Mouse (Mus musculus) heart, adult 2 months (tissue): Measurements from ENCODE around the gene Fcgr2b. TPM values are rescaled to one million over a fixed set of nuclear protein-coding genes. Genes with fewer than 3 reads are reported as not detected.
"Not testable (repeated sequence)": the region's sequence is repeated elsewhere in the genome, so short reads cannot be mapped to it uniquely, and the experiment has no call there.

ENCODE experiments used
- DNase-seq, 2 experiments: peaks; one replicate each; pipeline ENCODE4 v3.0.0; 2021
- H3K27ac ChIP-seq: fragments of 200-600 bp; 2 replicates; pipeline ENCODE4 v1.8.1; 2022
- H3K27me3 ChIP-seq: fragments of 200-500 bp; 2 replicates; pipeline ENCODE4 v1.6.1; 2012; ENCODE audit warnings: mild to moderate bottlenecking, low read length, inconsistent platforms, mixed read lengths; ENCODE audit not compliant: control insufficient read depth, insufficient read depth
- H3K36me3 ChIP-seq: fragments of 200-500 bp; 2 replicates; pipeline ENCODE4 v1.6.1; 2012; ENCODE audit warnings: low read length, inconsistent platforms; ENCODE audit not compliant: control insufficient read depth, insufficient read depth
- H3K4me1 ChIP-seq: fragments of 200-500 bp; 2 replicates; pipeline ENCODE4 v1.6.1; 2011; ENCODE audit warnings: low read length; ENCODE audit not compliant: control insufficient read depth, insufficient read depth
- H3K4me3 ChIP-seq: fragments of 200-600 bp; 2 replicates; pipeline ENCODE4 v1.8.1; 2022
- H3K79me2 ChIP-seq: fragments of 200-500 bp; replicated peaks from 2 replicates; pipeline ENCODE4 v1.6.1; 2012; ENCODE audit warnings: mild to moderate bottlenecking, inconsistent platforms, low read length, moderate library complexity, mixed read lengths; ENCODE audit not compliant: control insufficient read depth, insufficient read depth
- H3K9ac ChIP-seq: fragments of 200-500 bp; 2 replicates; pipeline ENCODE4 v1.6.1; 2012; ENCODE audit warnings: low read depth, mild to moderate bottlenecking, control low read depth, inconsistent platforms, low read length, mixed read lengths
- CTCF ChIP-seq: fragments of 200-600 bp; IDR thresholded peaks from 2 replicates; pipeline ENCODE4 v1.8.1; 2022; ENCODE audit warnings: antibody characterized with exemption, mild to moderate bottlenecking, moderate library complexity
- EP300 ChIP-seq: fragments of 200-500 bp; IDR thresholded peaks from 2 replicates; pipeline ENCODE4 v1.6.1; 2011; ENCODE audit warnings: low read depth, low read length, control low read depth; ENCODE audit not compliant: insufficient read depth
- POLR2A ChIP-seq: fragments of 200-500 bp; IDR thresholded peaks from 2 replicates; pipeline ENCODE4 v1.6.1; 2011; ENCODE audit warnings: mild to moderate bottlenecking, low read depth, low read length, control low read depth; ENCODE audit not compliant: insufficient read depth
- WGBS: fragments of 180-500 bp; shearing (Covaris S2); methylation state at CpG from one replicate; pipeline ENCODE4 v1.1.7; 2018; 5-methylcytosine and 5-hydroxymethylcytosine counted together
- intact Hi-C: fragments of 180-260 bp; cut with DNase I; formaldehyde crosslinking; loops from one replicate; pipeline ENCODE4 v1.15.1; 2025
- polyA plus RNA-seq: library from polyadenylated mRNA; depleted of rRNA; stranded (reverse); fragments of >200 nt; gene quantifications from 2 replicates; pipeline ENCODE4 v1.2.3, GENCODE M21; 2012
- total RNA-seq, 2 experiments: library from RNA; stranded (reverse); gene quantifications; 2 replicates each; pipeline ENCODE4 v1.2.3; 2021

Gene Fcgr2b
- total and polyA plus RNA-seq, 3 experiments, result 7.4 to 10.9 (median 8.4) TPM

DNA sequence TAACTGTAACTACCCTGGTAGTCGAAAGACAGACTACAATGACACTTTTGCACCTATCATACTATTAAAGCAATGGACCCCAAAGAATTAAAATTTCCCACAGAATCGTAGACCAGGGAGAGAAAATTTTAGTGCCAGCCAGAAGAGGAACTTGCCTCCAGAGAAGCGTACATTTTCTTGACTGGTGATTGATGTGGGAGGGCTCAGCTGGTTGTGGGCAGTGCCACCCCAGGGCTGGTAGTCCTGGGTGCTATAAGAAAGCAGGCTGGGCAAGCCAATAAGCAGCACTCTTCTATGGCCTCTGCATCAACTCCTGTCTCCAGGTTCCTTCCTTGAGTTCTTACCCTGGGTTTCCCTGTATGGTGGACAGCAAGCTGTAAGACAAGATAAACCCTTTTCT lies 8.7 kb upstream of the Fcgr2b start:
- H3K79me2 ChIP-seq, result no peaks in the 10 kb centered on the region
- H3K27me3 ChIP-seq, result no peaks in the 10 kb centered on the region
- WGBS, result 76% methylated on average over 3 of the region's 3 CpGs
- intact Hi-C loops, result no loop called here
- no peak overlapping the region for H3K9ac ChIP-seq
- no peaks in the 10 kb centered on the region for H3K36me3 ChIP-seq
- TF ChIP-seq CTCF (no peak), POLR2A (no peak), EP300 (no peak)
- H3K4me3 ChIP-seq, result no peak overlapping the region
- H3K27ac ChIP-seq, result no peak overlapping the region
- DNase-seq, result peak in 1 of 2 experiments; percentile 38
- no peaks in the 10 kb centered on the region for H3K4me1 ChIP-seq

DNA sequence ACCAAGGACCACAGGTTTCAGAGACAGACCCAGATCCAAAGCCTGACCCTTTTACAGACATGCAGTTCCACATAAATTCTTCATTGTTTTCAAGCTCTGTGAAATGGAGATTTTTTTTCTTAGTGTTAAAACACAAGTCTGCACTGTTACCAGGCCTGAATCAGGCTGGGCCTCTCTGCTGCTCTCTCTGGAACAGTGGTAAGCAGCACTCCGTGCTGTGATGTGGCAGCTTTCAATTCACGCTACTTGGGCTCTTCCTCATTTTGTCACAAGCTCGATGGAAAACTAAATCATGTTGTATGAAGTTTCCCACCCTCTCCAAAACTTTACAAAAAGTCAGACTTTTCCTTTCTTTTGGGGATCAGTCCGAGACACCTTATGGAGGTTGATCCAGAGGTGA lies 6.7 kb upstream of the Fcgr2b start:
- no peak overlapping the region for H3K4me3 ChIP-seq
- DNase-seq, result no peak
- TF ChIP-seq POLR2A (no peak), CTCF (no peak), EP300 (no peak)
- no peaks in the 10 kb centered on the region for H3K79me2 ChIP-seq
- 70% methylated on average over 4 of the region's 4 CpGs for WGBS
- no peak overlapping the region for H3K27ac ChIP-seq
- H3K9ac ChIP-seq, result no peak overlapping the region
- no peaks in the 10 kb centered on the region; the same call in 1 of the 2 replicates for H3K27me3 ChIP-seq
- no peaks in the 10 kb centered on the region for H3K36me3 ChIP-seq
- no peaks in the 10 kb centered on the region for H3K4me1 ChIP-seq
- intact Hi-C loops, result no loop called here

DNA sequence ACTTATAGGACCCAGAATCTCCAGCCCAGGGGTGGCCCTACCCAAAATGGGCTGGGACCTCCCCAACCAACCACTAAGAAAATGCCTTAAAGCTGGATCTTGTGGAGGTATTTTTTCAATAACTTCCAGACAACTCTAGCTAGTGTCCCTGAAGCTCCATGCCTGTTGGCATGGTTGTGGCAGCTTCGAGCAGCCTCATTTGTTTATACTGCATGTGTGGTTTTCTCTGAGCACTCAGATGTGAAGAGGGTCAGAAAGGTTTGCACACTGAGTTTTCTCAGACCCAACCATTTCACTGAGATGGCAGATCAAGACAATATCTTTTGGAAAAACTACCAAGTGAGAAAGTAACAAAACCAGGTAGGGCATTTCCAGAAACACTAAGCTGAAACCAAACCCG lies 6.0 kb upstream of the Fcgr2b start:
- Histone ChIP-seq H3K79me2 (no peaks in the 10 kb centered on the region), H3K4me1 (no peaks in the 10 kb centered on the region), H3K4me3 (no peak overlapping the region), H3K9ac (no peak overlapping the region), H3K36me3 (no peaks in the 10 kb centered on the region), H3K27ac (no peak overlapping the region), H3K27me3 (no peaks in the 10 kb centered on the region; the same call in 1 of the 2 replicates)
- intact Hi-C loops, result no loop called here
- no peak for DNase-seq
- 84% methylated on average over 2 of the region's 2 CpGs for WGBS
- TF ChIP-seq EP300, result no peak
- no peak for TF ChIP-seq POLR2A
- TF ChIP-seq CTCF, result no peak

DNA sequence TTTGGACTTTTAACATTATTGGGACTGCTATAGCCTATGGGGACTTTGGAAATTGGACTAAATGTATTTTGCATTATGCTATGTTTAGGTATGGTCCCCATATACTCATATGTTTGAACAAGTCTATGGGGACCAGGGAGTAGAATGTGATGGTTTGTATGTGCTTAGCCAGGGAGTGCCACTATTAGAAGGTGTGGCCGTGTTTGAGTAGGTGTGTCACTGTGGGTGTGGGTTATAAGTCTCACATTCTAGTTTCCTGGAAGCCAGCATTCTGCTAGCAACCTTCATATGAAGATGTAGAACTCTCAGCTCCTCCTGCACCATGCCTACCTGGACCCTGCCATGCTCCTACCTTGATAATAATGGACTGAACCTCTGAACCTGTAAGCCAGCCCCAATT lies 5.3 kb upstream of the Fcgr2b start:
- H3K27ac ChIP-seq, H3K79me2 ChIP-seq, H3K27me3 ChIP-seq, intact Hi-C loops, H3K4me1 ChIP-seq, H3K36me3 ChIP-seq, DNase-seq, H3K9ac ChIP-seq, H3K4me3 ChIP-seq: not testable (repeated sequence)
- WGBS, result 68% methylated on average over 1 of the region's 1 CpGs

DNA sequence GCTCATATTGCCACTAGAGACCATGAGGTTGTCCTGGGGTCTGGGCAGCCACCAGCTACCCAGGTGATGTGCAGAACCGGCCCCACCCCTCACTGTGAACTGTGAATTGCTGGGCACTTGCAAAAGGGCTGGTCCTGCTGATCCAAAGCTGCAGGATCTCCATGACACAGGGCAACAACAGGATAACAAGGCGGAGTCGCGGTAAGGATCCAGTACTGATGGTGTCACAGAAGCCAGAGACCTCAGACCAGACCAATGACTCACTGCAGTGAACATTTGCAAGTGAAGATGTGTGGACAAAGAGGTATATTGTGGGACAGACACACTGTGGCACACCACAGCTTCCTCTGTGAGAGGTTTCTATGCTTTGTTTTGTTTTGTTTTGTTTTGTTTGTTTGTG lies 2.3 kb upstream of the Fcgr2b start:
- no peak for DNase-seq
- Histone ChIP-seq H3K27me3 (no peaks in the 10 kb centered on the region; the same call in 1 of the 2 replicates), H3K27ac (no peak overlapping the region), H3K79me2 (no peaks in the 10 kb centered on the region), H3K4me1 (no peaks in the 10 kb centered on the region), H3K36me3 (no peaks in the 10 kb centered on the region), H3K4me3 (no peak overlapping the region), H3K9ac (no peak overlapping the region)
- WGBS, result 73% methylated on average over 4 of the region's 4 CpGs
- TF ChIP-seq EP300, result no peak
- TF ChIP-seq CTCF, result no peak
- no peak for TF ChIP-seq POLR2A
- intact Hi-C loops, result no loop called here

DNA sequence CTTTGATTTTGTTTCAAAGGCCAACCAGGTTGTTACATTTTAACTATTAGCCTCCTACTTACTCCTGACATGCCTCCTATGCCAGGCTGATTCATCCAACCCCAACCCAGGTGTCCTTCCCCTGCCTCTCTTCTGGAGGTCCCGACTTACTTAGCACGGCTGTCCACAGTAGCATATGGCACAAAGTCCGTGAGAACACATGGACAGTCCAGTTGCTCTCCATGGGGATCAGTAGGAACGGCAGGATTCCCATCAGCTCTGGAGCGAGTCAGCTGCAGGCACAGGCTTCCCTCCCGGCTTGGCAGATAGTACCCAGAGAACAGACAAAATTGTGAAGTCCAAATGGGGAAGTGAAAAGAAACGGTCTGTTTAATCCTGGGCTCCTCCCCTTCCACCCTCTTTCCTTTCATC lies 591 bp downstream of the Fcgr2b start:
- peak; percentile 28 to 42 for DNase-seq
- 0 out of 2 replicates have a peak overlapping the region, but pooled peaks have one; percentile 12 for H3K27ac ChIP-seq
- intact Hi-C loops, result no loop called here
- 56% methylated on average over 7 of the region's 7 CpGs for WGBS
- no peaks in the 10 kb centered on the region for H3K4me1 ChIP-seq
- peak; percentile 56; the same call in 1 of the 2 replicates for TF ChIP-seq POLR2A
- TF ChIP-seq EP300, result no peak
- H3K9ac ChIP-seq, result peak overlapping the region; percentile 49; the same call in 1 of the 2 replicates
- no peaks in the 10 kb centered on the region for H3K79me2 ChIP-seq
- H3K36me3 ChIP-seq, result no peaks in the 10 kb centered on the region
- H3K27me3 ChIP-seq, result no peaks in the 10 kb centered on the region; the same call in 1 of the 2 replicates
- no peak overlapping the region for H3K4me3 ChIP-seq

DNA sequence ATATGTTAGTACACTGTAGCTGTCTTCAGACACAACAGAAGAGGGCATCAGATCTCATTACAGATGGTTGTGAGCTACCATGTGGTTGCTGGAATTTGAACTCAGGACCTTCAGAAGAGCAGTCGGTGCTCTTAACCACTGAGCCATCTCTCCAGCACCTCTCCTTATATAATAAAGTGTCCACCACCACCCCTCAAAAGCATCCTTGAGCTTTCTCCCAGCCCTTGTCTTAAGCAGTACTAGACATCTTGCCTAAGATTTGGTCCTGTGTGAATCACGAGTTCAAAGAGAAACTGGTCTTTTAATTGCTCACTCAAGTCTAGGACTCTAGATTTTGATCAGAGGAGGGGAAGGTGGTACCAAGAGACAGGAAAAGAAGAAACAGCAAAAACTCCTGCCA lies 997 bp downstream of the Fcgr2b start:
- H3K4me1 ChIP-seq, H3K79me2 ChIP-seq, H3K9ac ChIP-seq, H3K4me3 ChIP-seq, intact Hi-C loops, H3K27ac ChIP-seq, H3K27me3 ChIP-seq, DNase-seq, H3K36me3 ChIP-seq: not testable (repeated sequence)
- WGBS, result 75% methylated on average over 2 of the region's 2 CpGs
